Mouse (Mus musculus): Measurements from ENCODE around the gene Mfsd4b5. TPM values are rescaled to one million over a fixed set of nuclear protein-coding genes. Genes with fewer than 3 reads are reported as not detected.
"Not testable (repeated sequence)": the region's sequence is repeated elsewhere in the genome, so short reads cannot be mapped to it uniquely, and the experiment has no call there.

The Mfsd4b5 gene
- polyA plus RNA-seq, 1 experiment, result 0.04 TPM

GRCm38 (mm10) chr10:40019492-40019891 is 33.0 kb upstream of the Mfsd4b5 start:
- H3K27ac ChIP-seq (ENCODE audit: insufficient read depth, low read length), result no peak overlapping the region
- TF ChIP-seq POLR2A (IDR thresholded peaks at IDR 0.05; ENCODE audit: extremely low read depth, insufficient read depth, low read length), result no peak
- no peak for TF ChIP-seq CTCF (IDR thresholded peaks at IDR 0.05; ENCODE audit: extremely low read depth, insufficient read depth, low read length)
- H3K4me3 ChIP-seq (ENCODE audit: insufficient read depth, low read length), result no peak overlapping the region
- peaks cover 2% of the 10 kb centered on the region; the same call in 1 of the 2 replicates for H3K4me1 ChIP-seq (ENCODE audit: control insufficient read depth, insufficient read depth, low read length)

GRCm38 (mm10) chr10:40018261-40018860 is 31.9 kb upstream of the Mfsd4b5 start:
- H3K27ac ChIP-seq (ENCODE audit: insufficient read depth, low read length), result no peak overlapping the region
- peaks cover 2% of the 10 kb centered on the region; the same call in 1 of the 2 replicates for H3K4me1 ChIP-seq (ENCODE audit: control insufficient read depth, insufficient read depth, low read length)
- TF ChIP-seq POLR2A (IDR thresholded peaks at IDR 0.05; ENCODE audit: extremely low read depth, insufficient read depth, low read length), result no peak
- TF ChIP-seq CTCF (IDR thresholded peaks at IDR 0.05; ENCODE audit: extremely low read depth, insufficient read depth, low read length), result no peak
- H3K4me3 ChIP-seq (ENCODE audit: insufficient read depth, low read length), result no peak overlapping the region

GRCm38 (mm10) chr10:40009591-40009990 is 23.1 kb upstream of the Mfsd4b5 start:
- TF ChIP-seq CTCF (IDR thresholded peaks at IDR 0.05; ENCODE audit: extremely low read depth, insufficient read depth, low read length) (no peak), POLR2A (IDR thresholded peaks at IDR 0.05; ENCODE audit: extremely low read depth, insufficient read depth, low read length) (no peak)
- Histone ChIP-seq H3K27ac (ENCODE audit: insufficient read depth, low read length) (no peak overlapping the region), H3K4me1 (ENCODE audit: control insufficient read depth, insufficient read depth, low read length) (no peaks in the 10 kb centered on the region), H3K4me3 (ENCODE audit: insufficient read depth, low read length) (no peak overlapping the region)

GRCm38 (mm10) chr10:40008847-40009246 is 22.4 kb upstream of the Mfsd4b5 start:
- not testable (repeated sequence) for H3K4me3 ChIP-seq (ENCODE audit: insufficient read depth, low read length); H3K4me1 ChIP-seq (ENCODE audit: control insufficient read depth, insufficient read depth, low read length); H3K27ac ChIP-seq (ENCODE audit: insufficient read depth, low read length)

- no peak for TF ChIP-seq CTCF (IDR thresholded peaks at IDR 0.05; ENCODE audit: extremely low read depth, insufficient read depth, low read length)
- no peak for TF ChIP-seq POLR2A (IDR thresholded peaks at IDR 0.05; ENCODE audit: extremely low read depth, insufficient read depth, low read length)
- no peaks in the 10 kb centered on the region for H3K4me1 ChIP-seq (ENCODE audit: control insufficient read depth, insufficient read depth, low read length)
- no peak overlapping the region for H3K4me3 ChIP-seq (ENCODE audit: insufficient read depth, low read length)
- H3K27ac ChIP-seq (ENCODE audit: insufficient read depth, low read length), result no peak overlapping the region
Observed at GRCm38 (mm10) chr10:40007953-40008352, 21.5 kb upstream of the Mfsd4b5 start.

GRCm38 (mm10) chr10:40006963-40007362 is 20.5 kb upstream of the Mfsd4b5 start:
- H3K27ac ChIP-seq (ENCODE audit: insufficient read depth, low read length), result no peak overlapping the region
- no peaks in the 10 kb centered on the region for H3K4me1 ChIP-seq (ENCODE audit: control insufficient read depth, insufficient read depth, low read length)
- no peak overlapping the region for H3K4me3 ChIP-seq (ENCODE audit: insufficient read depth, low read length)
- TF ChIP-seq POLR2A (IDR thresholded peaks at IDR 0.05; ENCODE audit: extremely low read depth, insufficient read depth, low read length), result no peak
- no peak for TF ChIP-seq CTCF (IDR thresholded peaks at IDR 0.05; ENCODE audit: extremely low read depth, insufficient read depth, low read length)

- H3K4me1 ChIP-seq (ENCODE audit: control insufficient read depth, insufficient read depth, low read length), result no peaks in the 10 kb centered on the region
- no peak for TF ChIP-seq POLR2A (IDR thresholded peaks at IDR 0.05; ENCODE audit: extremely low read depth, insufficient read depth, low read length)
- H3K4me3 ChIP-seq (ENCODE audit: insufficient read depth, low read length), result no peak overlapping the region
- H3K27ac ChIP-seq (ENCODE audit: insufficient read depth, low read length), result no peak overlapping the region
Observed at GRCm38 (mm10) chr10:40000746-40001145, 14.3 kb upstream of the Mfsd4b5 start.

GRCm38 (mm10) chr10:39991155-39991554 is 4.7 kb upstream of the Mfsd4b5 start:
- TF ChIP-seq CTCF (IDR thresholded peaks at IDR 0.05; ENCODE audit: extremely low read depth, insufficient read depth, low read length) (no peak), POLR2A (IDR thresholded peaks at IDR 0.05; ENCODE audit: extremely low read depth, insufficient read depth, low read length) (no peak)
- Histone ChIP-seq H3K4me3 (ENCODE audit: insufficient read depth, low read length) (no peak overlapping the region), H3K27ac (ENCODE audit: insufficient read depth, low read length) (no peak overlapping the region), H3K4me1 (ENCODE audit: control insufficient read depth, insufficient read depth, low read length) (no peaks in the 10 kb centered on the region)

GRCm38 (mm10) chr10:39982604-39983003 is 3.8 kb downstream of the Mfsd4b5 start:
- TF ChIP-seq CTCF (IDR thresholded peaks at IDR 0.05; ENCODE audit: extremely low read depth, insufficient read depth, low read length) (no peak), POLR2A (IDR thresholded peaks at IDR 0.05; ENCODE audit: extremely low read depth, insufficient read depth, low read length) (no peak)
- no peak overlapping the region for H3K4me3 ChIP-seq (ENCODE audit: insufficient read depth, low read length)
- no peaks in the 10 kb centered on the region for H3K4me1 ChIP-seq (ENCODE audit: control insufficient read depth, insufficient read depth, low read length)
- no peak overlapping the region for H3K27ac ChIP-seq (ENCODE audit: insufficient read depth, low read length)

- TF ChIP-seq POLR2A (IDR thresholded peaks at IDR 0.05; ENCODE audit: extremely low read depth, insufficient read depth, low read length), result no peak
- H3K27ac ChIP-seq (ENCODE audit: insufficient read depth, low read length), result no peak overlapping the region
- no peaks in the 10 kb centered on the region for H3K4me1 ChIP-seq (ENCODE audit: control insufficient read depth, insufficient read depth, low read length)
- no peak overlapping the region for H3K4me3 ChIP-seq (ENCODE audit: insufficient read depth, low read length)
Observed at GRCm38 (mm10) chr10:39978231-39978630, 8.2 kb downstream of the Mfsd4b5 start.

GRCm38 (mm10) chr10:39977346-39977745 is 9.1 kb downstream of the Mfsd4b5 start:
- Histone ChIP-seq H3K4me3 (ENCODE audit: insufficient read depth, low read length) (no peak overlapping the region), H3K27ac (ENCODE audit: insufficient read depth, low read length) (no peak overlapping the region), H3K4me1 (ENCODE audit: control insufficient read depth, insufficient read depth, low read length) (no peaks in the 10 kb centered on the region)
- TF ChIP-seq CTCF (IDR thresholded peaks at IDR 0.05; ENCODE audit: extremely low read depth, insufficient read depth, low read length), result no peak
- no peak for TF ChIP-seq POLR2A (IDR thresholded peaks at IDR 0.05; ENCODE audit: extremely low read depth, insufficient read depth, low read length)

Measured in cortical plate, adult 2 months (tissue).